In the genomic region with DNA sequence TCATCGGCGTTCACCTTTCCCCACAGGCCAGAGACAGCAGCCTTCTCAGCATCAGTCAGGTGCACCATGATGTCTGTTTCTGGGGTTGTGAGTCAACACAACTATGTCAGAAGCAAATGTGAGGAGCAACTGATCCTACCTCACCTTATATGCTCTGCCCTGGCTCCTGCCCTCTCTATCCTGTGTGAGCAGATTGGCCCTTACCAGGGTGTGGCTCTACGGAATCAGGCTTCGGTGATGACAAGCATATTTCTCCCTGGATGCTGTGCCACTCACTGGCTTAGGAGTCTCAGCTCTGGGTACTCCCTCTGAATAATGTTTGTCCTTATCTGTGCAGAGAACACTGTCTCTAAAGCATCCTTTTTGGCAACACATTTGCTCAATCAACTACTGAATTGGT, we compare ENCODE assay signal across 9 mouse cellular contexts. TPM values are rescaled to one million over a fixed set of nuclear protein-coding genes. Genes with fewer than 3 reads are reported as not detected.
DNase-seq lines count a peak whose midpoint lies in the region; ATAC-seq and TF ChIP-seq lines count a peak whose summit lies in the region.
"Had no signal": no experiment of that assay in that cellular context is flagged by ENCODE, and none has a peak within 500 bp of the region (broad histone marks: within the 10 kb centered on the region; RNA-seq: fewer than 3 reads in every experiment).

A gene (minus strand): TSS at position 289 of the 400 bp plus-strand sequence.

- ATAC-seq in embryonic facial prominence, embryonic 11.5 days (replicated peaks; ENCODE audit: insufficient number of reproducible peaks, low FRiP score, low TSS enrichment, low read depth), result no peak
- ATAC-seq in heart, embryonic 14.5 days (ENCODE audit: insufficient number of reproducible peaks, insufficient read depth, low FRiP score, low read depth), result no peak
- ATAC-seq in midbrain, postnatal 0 days (ENCODE audit: low FRiP score), result no peak

- no peaks in the 10 kb centered on the region for H3K36me3 ChIP-seq in embryonic facial prominence, embryonic 11.5 days (replicated peaks; ENCODE audit: control insufficient read depth, insufficient read depth, low read depth, low read length)
- H3K36me3 ChIP-seq in heart, embryonic 14.5 days (ENCODE audit: control insufficient read depth, insufficient read depth, low read length), result no peaks in the 10 kb centered on the region
- no peaks in the 10 kb centered on the region for H3K36me3 ChIP-seq in midbrain, postnatal 0 days (ENCODE audit: insufficient read depth, low read length)

- H3K9me3 ChIP-seq in embryonic facial prominence, embryonic 11.5 days (replicated peaks; ENCODE audit: control insufficient read depth, low read length), result no peaks in the 10 kb centered on the region
- no peaks in the 10 kb centered on the region for H3K9me3 ChIP-seq in heart, embryonic 14.5 days (ENCODE audit: control insufficient read depth, low read length)
- no peaks in the 10 kb centered on the region for H3K9me3 ChIP-seq in midbrain, postnatal 0 days (ENCODE audit: low read length)

- no peaks in the 10 kb centered on the region for H3K4me1 ChIP-seq in embryonic facial prominence, embryonic 11.5 days (ENCODE audit: control insufficient read depth, insufficient read depth, low read length)
- no peaks in the 10 kb centered on the region for H3K4me1 ChIP-seq in heart, embryonic 14.5 days (ENCODE audit: control insufficient read depth in 2 of 2, insufficient read depth in 2 of 2, low read length in 2 of 2)
- no peaks in the 10 kb centered on the region for H3K4me1 ChIP-seq in midbrain, postnatal 0 days (ENCODE audit: insufficient read depth, low read length)

- H3K9ac ChIP-seq in embryonic facial prominence, embryonic 11.5 days (replicated peaks; ENCODE audit: low read length), result no peak within 1 kb of the TSS
- H3K9ac ChIP-seq in heart, embryonic 14.5 days (ENCODE audit: low read length), result no peak within 1 kb of the TSS
- H3K9ac ChIP-seq in midbrain, postnatal 0 days (replicated peaks; ENCODE audit: low read length, poor library complexity, severe bottlenecking), result no peak within 1 kb of the TSS

- 90% methylated on average over 4 of the region's 4 CpGs for WGBS in embryonic facial prominence, embryonic 11.5 days
- WGBS in heart, embryonic 14.5 days, result 85% methylated on average over 4 of the region's 4 CpGs
- 98% methylated on average over 4 of the region's 4 CpGs for WGBS in midbrain, postnatal 0 days

- no peak within 1 kb of the TSS for H3K4me3 ChIP-seq in layer of hippocampus, adult 2 months
- no peak within 1 kb of the TSS for H3K4me3 ChIP-seq in embryonic facial prominence, embryonic 11.5 days (ENCODE audit: low read depth, low read length)
- no peak within 1 kb of the TSS for H3K4me3 ChIP-seq in heart, embryonic 14.5 days (ENCODE audit: control insufficient read depth in 1 of 2, insufficient read depth in 1 of 2, low read depth in 1 of 2, low read length in 2 of 2)
- H3K4me3 ChIP-seq in midbrain, postnatal 0 days (ENCODE audit: low read depth, low read length), result no peak within 1 kb of the TSS
- H3K4me3 ChIP-seq: myocyte had no signal

- no peak for TF ChIP-seq CTCF in layer of hippocampus, adult 2 months (conservative IDR thresholded peaks at IDR 0.05)
- no peak for TF ChIP-seq CTCF in midbrain, postnatal 0 days (IDR thresholded peaks at IDR 0.05)

- DNase-seq in layer of hippocampus, adult 2 months (ENCODE audit: low spot score in 2 of 2), result no peak
- DNase-seq in layer of hippocampus, adult 9-10 months (ENCODE audit: low spot score), result no peak
- DNase-seq in embryonic facial prominence, embryonic 11.5 days (ENCODE audit: low spot score), result no peak
- DNase-seq in left cerebral cortex, postnatal 14 days (ENCODE audit: low spot score in 2 of 2), result no peak
- no peak for DNase-seq in midbrain, postnatal 0 days (ENCODE audit: low spot score)
- DNase-seq in right cerebral cortex, adult 18-20 months, result no peak
- DNase-seq in urinary bladder, postnatal 36 days (ENCODE audit: low spot score in 2 of 2), result no peak

- H3K27ac ChIP-seq in layer of hippocampus, adult 2 months, result no peak within 1 kb of the TSS
- H3K27ac ChIP-seq in embryonic facial prominence, embryonic 11.5 days (replicated peaks; ENCODE audit: low read depth, low read length), result no peak within 1 kb of the TSS
- no peak within 1 kb of the TSS for H3K27ac ChIP-seq in heart, embryonic 14.5 days (replicated peaks in 1 of 2; ENCODE audit: control insufficient read depth in 1 of 2, insufficient read depth in 1 of 2, low read depth in 2 of 2, low read length in 2 of 2)
- H3K27ac ChIP-seq in midbrain, postnatal 0 days (ENCODE audit: low read depth, low read length), result no peak within 1 kb of the TSS

- intact Hi-C loops in left cerebral cortex, postnatal 14 days (cut with DNase I), result no loop called here

- no peaks in the 10 kb centered on the region for H3K27me3 ChIP-seq in embryonic facial prominence, embryonic 11.5 days (ENCODE audit: control insufficient read depth, insufficient read depth, low read length)
- H3K27me3 ChIP-seq in heart, embryonic 14.5 days (ENCODE audit: control insufficient read depth, insufficient read depth, low read length), result no peaks in the 10 kb centered on the region
- no peaks in the 10 kb centered on the region for H3K27me3 ChIP-seq in midbrain, postnatal 0 days (ENCODE audit: insufficient read depth, low read length)

- H3K4me2 ChIP-seq in embryonic facial prominence, embryonic 11.5 days (ENCODE audit: low read depth, low read length), result no peak within 1 kb of the TSS
- no peak within 1 kb of the TSS for H3K4me2 ChIP-seq in heart, embryonic 14.5 days (ENCODE audit: low read length)
- H3K4me2 ChIP-seq in midbrain, postnatal 0 days (ENCODE audit: low read depth, low read length, poor library complexity, severe bottlenecking), result no peak within 1 kb of the TSS

RNA-seq across cellular contexts. Expression of the gene that starts here (rescaled TPM):
- 100 to 1,000 TPM; 322 to 529 TPM for total RNA-seq in layer of hippocampus, adult 2 months (2021)
- polyA plus RNA-seq in embryonic facial prominence, embryonic 11.5 days (2014; fragmentation: Nextera tagmentation; extraction: Ambion mirVana), result 224 and 252 TPM in 2 replicates
- 11,662 and 20,684 TPM in 2 replicates for polyA plus RNA-seq in heart, embryonic 14.5 days (2014; fragmentation: Nextera tagmentation; extraction: Ambion mirVana)
- total RNA-seq in left cerebral cortex, postnatal 14 days (2021), result 100 to 1,000 TPM; 912 to 967 TPM
- total RNA-seq in midbrain, postnatal 0 days (2014; rRNA removed), result 1,016 and 1,022 TPM in 2 replicates
- polyA plus RNA-seq in midbrain, postnatal 0 days (2015; fragmentation: Nextera tagmentation; extraction: Ambion mirVana), result 709 and 771 TPM in 2 replicates
- polyA plus RNA-seq: myocyte had no signal

Comparison
In these comparisons a context has a peak if more than half of its experiments do, and no peak if none do; other contexts are left out.
1. RNA of the gene that starts here (polyA plus RNA-seq): 11,662 to 20,684 TPM in heart, embryonic 14.5 days; 709 to 771 TPM in midbrain, postnatal 0 days and 224 to 252 TPM in embryonic facial prominence, embryonic 11.5 days; every median in the first group is over 10 times any median in the second.